Mouse (Mus musculus) small intestine, adult 2 months (tissue): Measurements from ENCODE around the gene Cyp4a10. TPM values are rescaled to one million over a fixed set of nuclear protein-coding genes. Genes with fewer than 3 reads are reported as not detected.
"Not testable (repeated sequence)": the region's sequence is repeated elsewhere in the genome, so short reads cannot be mapped to it uniquely, and the experiment has no call there.

Source experiments
- H3K27ac ChIP-seq: fragments of 200-500 bp; 2 replicates; pipeline ENCODE4 v1.5.1; 2012; ENCODE audit warnings: low read depth, low read length, control low read depth, inconsistent platforms; ENCODE audit not compliant: insufficient read depth
- H3K27me3 ChIP-seq: fragments of 200-500 bp; 2 replicates; pipeline ENCODE4 v1.6.1; 2012; ENCODE audit warnings: mild to moderate bottlenecking, moderate library complexity, low read length, inconsistent platforms; ENCODE audit not compliant: control insufficient read depth, insufficient read depth
- H3K36me3 ChIP-seq: fragments of 200-500 bp; 2 replicates; pipeline ENCODE4 v1.6.1; 2012; ENCODE audit warnings: mild to moderate bottlenecking, low read length, control low read depth, inconsistent platforms; ENCODE audit not compliant: control insufficient read depth, insufficient read depth
- H3K4me1 ChIP-seq: fragments of 200-500 bp; 2 replicates; pipeline ENCODE4 v1.6.1; 2012; ENCODE audit warnings: low read length, inconsistent platforms, mixed read lengths; ENCODE audit not compliant: control insufficient read depth, insufficient read depth, insufficient read length
- H3K4me3 ChIP-seq: fragments of 200-500 bp; 2 replicates; pipeline ENCODE4 v1.5.1; 2012; ENCODE audit warnings: low read depth, mild to moderate bottlenecking, control low read depth, inconsistent platforms, low read length, moderate library complexity
- CTCF ChIP-seq: fragments of 200-500 bp; IDR thresholded peaks from 2 replicates; pipeline ENCODE4 v1.5.1; 2012; ENCODE audit warnings: low read depth, mild to moderate bottlenecking, control low read depth, inconsistent platforms, low read length, moderate library complexity, mixed read lengths; ENCODE audit not compliant: insufficient replicate concordance, insufficient read length; ENCODE audit errors: extremely low read depth
- POLR2A ChIP-seq: fragments of 200-500 bp; IDR thresholded peaks from 2 replicates; pipeline ENCODE4 v1.6.1; 2012; ENCODE audit warnings: low read depth, mild to moderate bottlenecking, control low read depth, inconsistent platforms, low read length, moderate library complexity
- WGBS: fragments of 180-500 bp; shearing (Covaris S2); methylation state at CpG from one replicate; pipeline ENCODE4 v1.1.7; 2018; 5-methylcytosine and 5-hydroxymethylcytosine counted together
- polyA plus RNA-seq: library from polyadenylated mRNA; depleted of rRNA; stranded (reverse); fragments of >200 nt; gene quantifications from 2 replicates; pipeline ENCODE4 v1.2.3, GENCODE M21; 2012

The Cyp4a10 gene
- polyA plus RNA-seq, 1 experiment: not detected

GRCm38 (mm10) chr4:115521766-115522165 lies 3.7 kb downstream of the Cyp4a10 start:
- Histone ChIP-seq H3K27ac (no peak overlapping the region), H3K4me1 (no peaks in the 10 kb centered on the region; the same call in 1 of the 2 replicates), H3K36me3 (no peaks in the 10 kb centered on the region), H3K4me3 (no peak overlapping the region), H3K27me3 (no peaks in the 10 kb centered on the region)
- WGBS: 96% methylated on average over 2 of the region's 2 CpGs
- no peak for TF ChIP-seq CTCF
- no peak for TF ChIP-seq POLR2A

- Histone ChIP-seq H3K36me3 (no peaks in the 10 kb centered on the region), H3K27me3 (no peaks in the 10 kb centered on the region), H3K27ac (no peak overlapping the region), H3K4me1 (no peaks in the 10 kb centered on the region), H3K4me3 (no peak overlapping the region)
- WGBS: 28% methylated on average over 1 of the region's 1 CpGs
- TF ChIP-seq POLR2A (no peak), CTCF (no peak)
Measured at GRCm38 (mm10) chr4:115545101-115545500, 27.0 kb downstream of the Cyp4a10 start.

- no peaks in the 10 kb centered on the region for H3K36me3 ChIP-seq
- H3K4me3 ChIP-seq: no peak overlapping the region
- no peaks in the 10 kb centered on the region for H3K4me1 ChIP-seq
- TF ChIP-seq POLR2A (no peak), CTCF (no peak)
- no peaks in the 10 kb centered on the region for H3K27me3 ChIP-seq
- no peak overlapping the region for H3K27ac ChIP-seq
- WGBS: 46% methylated on average over 2 of the region's 2 CpGs
Measured at GRCm38 (mm10) chr4:115546141-115546828, 28.2 kb downstream of the Cyp4a10 start.

- no peak overlapping the region for H3K4me3 ChIP-seq
- 79% methylated on average over 3 of the region's 3 CpGs for WGBS
- no peaks in the 10 kb centered on the region for H3K36me3 ChIP-seq
- H3K27ac ChIP-seq: no peak overlapping the region
- TF ChIP-seq POLR2A (no peak), CTCF (no peak)
- H3K27me3 ChIP-seq: no peaks in the 10 kb centered on the region
- H3K4me1 ChIP-seq: no peaks in the 10 kb centered on the region; the same call in 1 of the 2 replicates
Measured at GRCm38 (mm10) chr4:115552726-115553125, 34.7 kb downstream of the Cyp4a10 start.

- no peaks in the 10 kb centered on the region for H3K36me3 ChIP-seq
- no peak overlapping the region for H3K4me3 ChIP-seq
- no peaks in the 10 kb centered on the region; the same call in 1 of the 2 replicates for H3K4me1 ChIP-seq
- WGBS: 23% methylated on average over 2 of the region's 2 CpGs
- no peaks in the 10 kb centered on the region for H3K27me3 ChIP-seq
- no peak overlapping the region for H3K27ac ChIP-seq
- no peak for TF ChIP-seq CTCF
Measured at GRCm38 (mm10) chr4:115555513-115555912, 37.4 kb downstream of the Cyp4a10 start.

GRCm38 (mm10) chr4:115557861-115558561 lies 39.9 kb downstream of the Cyp4a10 start:
- 72% methylated on average over 4 of the region's 4 CpGs for WGBS
- Histone ChIP-seq H3K27ac (no peak overlapping the region), H3K36me3 (no peaks in the 10 kb centered on the region), H3K4me3 (no peak overlapping the region), H3K4me1 (no peaks in the 10 kb centered on the region; the same call in 1 of the 2 replicates), H3K27me3 (no peaks in the 10 kb centered on the region)
- TF ChIP-seq CTCF (no peak), POLR2A (no peak)

GRCm38 (mm10) chr4:115561236-115561635 lies 43.2 kb downstream of the Cyp4a10 start:
- not testable (repeated sequence) for H3K27me3 ChIP-seq, H3K4me3 ChIP-seq, H3K27ac ChIP-seq, H3K36me3 ChIP-seq, H3K4me1 ChIP-seq
- WGBS: 75% methylated on average over 5 of the region's 5 CpGs
